Mouse (Mus musculus) embryonic facial prominence, embryonic 13.5 days (tissue): ENCODE results near the gene Specc1l. TPM values are rescaled to one million over a fixed set of nuclear protein-coding genes. Genes with fewer than 3 reads are reported as not detected.

Experiments
- ATAC-seq: fragments of 200-750 bp; cut with Nextera tagmentation; 2 replicates; pipeline ENCODE4 v1.8.0; 2017; ENCODE audit warnings: low read depth; ENCODE audit not compliant: insufficient number of reproducible peaks, insufficient read depth, low FRiP score, low TSS enrichment
- H3K27ac ChIP-seq: fragments of 300-500 bp; sonication (generic); 2 replicates; pipeline ENCODE4 v1.5.1; 2015; ENCODE audit warnings: moderate library complexity, mild to moderate bottlenecking, inconsistent platforms
- H3K27me3 ChIP-seq: fragments of 300-500 bp; sonication (generic); 2 replicates; pipeline ENCODE4 v1.6.1; 2015; ENCODE audit warnings: mild to moderate bottlenecking, inconsistent platforms
- H3K36me3 ChIP-seq: fragments of 300-500 bp; sonication (generic); 2 replicates; pipeline ENCODE4 v1.6.1; 2015; ENCODE audit warnings: mild to moderate bottlenecking, inconsistent platforms
- H3K4me1 ChIP-seq: fragments of 300-500 bp; sonication (generic); 2 replicates; pipeline ENCODE4 v1.6.1; 2015; ENCODE audit warnings: inconsistent platforms
- H3K4me2 ChIP-seq: fragments of 300-500 bp; sonication (generic); 2 replicates; pipeline ENCODE4 v1.6.1; 2015; ENCODE audit warnings: moderate library complexity, mild to moderate bottlenecking, inconsistent platforms
- H3K4me3 ChIP-seq: fragments of 300-500 bp; sonication (generic); 2 replicates; pipeline ENCODE4 v1.5.1; 2015; ENCODE audit warnings: mild to moderate bottlenecking, inconsistent platforms
- H3K9ac ChIP-seq: fragments of 300-500 bp; sonication (generic); 2 replicates; pipeline ENCODE4 v1.6.1; 2015; ENCODE audit warnings: mild to moderate bottlenecking, inconsistent platforms
- H3K9me3 ChIP-seq: fragments of 300-500 bp; sonication (generic); 2 replicates; pipeline ENCODE4 v1.6.1; 2016; ENCODE audit warnings: inconsistent platforms
- WGBS: fragments of 180-500 bp; shearing (Covaris S2); methylation state at CpG from one replicate; pipeline ENCODE4 v1.1.7; 2015; ENCODE audit warnings: mixed read lengths; 5-methylcytosine and 5-hydroxymethylcytosine counted together
- polyA plus RNA-seq: library from polyadenylated mRNA; unstranded; fragments of >200 nt; fragmentation: Nextera tagmentation; extraction: Ambion mirVana; gene quantifications from 2 replicates; pipeline ENCODE4 v1.2.1, GENCODE M21; 2015

Gene Specc1l
- polyA plus RNA-seq, 1 experiment from 2014 or later, result 37.3 TPM

GRCm38 (mm10) chr10:75227381-75227780, 15.5 kb downstream of the Specc1l start:
- Histone ChIP-seq H3K4me1 (peaks cover 18% of the 10 kb centered on the region), H3K4me2 (no peak overlapping the region), H3K27me3 (no peaks in the 10 kb centered on the region), H3K27ac (no peak overlapping the region), H3K4me3 (no peak overlapping the region), H3K9me3 (no peaks in the 10 kb centered on the region), H3K36me3 (peaks cover 24% of the 10 kb centered on the region), H3K9ac (no peak overlapping the region)
- 80% methylated on average over 3 of the region's 3 CpGs for WGBS
- ATAC-seq, result no peak

- no peak overlapping the region for H3K4me2 ChIP-seq
- no peak overlapping the region for H3K4me3 ChIP-seq
- H3K9me3 ChIP-seq, result no peaks in the 10 kb centered on the region
- H3K9ac ChIP-seq, result no peak overlapping the region
- H3K27ac ChIP-seq, result no peak overlapping the region
- H3K36me3 ChIP-seq, result peaks cover 35% of the 10 kb centered on the region
- H3K4me1 ChIP-seq, result peaks cover 7% of the 10 kb centered on the region; the same call in 1 of the 2 replicates
- 78% methylated on average over 4 of the region's 4 CpGs for WGBS
- no peaks in the 10 kb centered on the region for H3K27me3 ChIP-seq
- no peak for ATAC-seq
Measured at GRCm38 (mm10) chr10:75230572-75230971, 18.7 kb downstream of the Specc1l start.

GRCm38 (mm10) chr10:75231876-75232275, 20.0 kb downstream of the Specc1l start:
- Histone ChIP-seq H3K4me1 (peaks cover 7% of the 10 kb centered on the region; the same call in 1 of the 2 replicates), H3K36me3 (peaks cover 42% of the 10 kb centered on the region), H3K9me3 (no peaks in the 10 kb centered on the region), H3K4me3 (no peak overlapping the region), H3K27me3 (no peaks in the 10 kb centered on the region), H3K27ac (no peak overlapping the region), H3K9ac (no peak overlapping the region), H3K4me2 (no peak overlapping the region)
- no peak for ATAC-seq
- 79% methylated on average over 1 of the region's 1 CpGs for WGBS

GRCm38 (mm10) chr10:75232612-75233155, 20.8 kb downstream of the Specc1l start:
- WGBS, result 98% methylated on average over 4 of the region's 4 CpGs
- peaks cover 46% of the 10 kb centered on the region for H3K36me3 ChIP-seq

GRCm38 (mm10) chr10:75233489-75233888, 21.6 kb downstream of the Specc1l start:
- H3K9ac ChIP-seq, result no peak overlapping the region

More at GRCm38 (mm10) chr10:75232612-75233155, 20.8 kb downstream of the Specc1l start:
- H3K9ac ChIP-seq, result no peak overlapping the region
- peaks cover 7% of the 10 kb centered on the region; the same call in 1 of the 2 replicates for H3K4me1 ChIP-seq
- ATAC-seq, result no peak
- H3K4me3 ChIP-seq, result no peak overlapping the region
- no peak overlapping the region for H3K4me2 ChIP-seq
- H3K27ac ChIP-seq, result no peak overlapping the region
- no peaks in the 10 kb centered on the region for H3K27me3 ChIP-seq
- no peaks in the 10 kb centered on the region for H3K9me3 ChIP-seq

GRCm38 (mm10) chr10:75235726-75236125, 23.9 kb downstream of the Specc1l start:
- no peaks in the 10 kb centered on the region for H3K4me1 ChIP-seq
- no peaks in the 10 kb centered on the region for H3K27me3 ChIP-seq
- no peak overlapping the region for H3K27ac ChIP-seq
- H3K4me3 ChIP-seq, result no peak overlapping the region
- no peak overlapping the region for H3K4me2 ChIP-seq
- no peak overlapping the region for H3K9ac ChIP-seq
- ATAC-seq, result no peak
- H3K36me3 ChIP-seq, result peaks cover 46% of the 10 kb centered on the region
- 82% methylated on average over 2 of the region's 2 CpGs for WGBS
- no peaks in the 10 kb centered on the region for H3K9me3 ChIP-seq

More at GRCm38 (mm10) chr10:75233489-75233888, 21.6 kb downstream of the Specc1l start:
- H3K4me1 ChIP-seq, result peaks cover 7% of the 10 kb centered on the region; the same call in 1 of the 2 replicates
- ATAC-seq, result no peak
- no peak overlapping the region for H3K4me3 ChIP-seq
- H3K4me2 ChIP-seq, result no peak overlapping the region
- H3K27me3 ChIP-seq, result no peaks in the 10 kb centered on the region
- no peaks in the 10 kb centered on the region for H3K9me3 ChIP-seq
- no peak overlapping the region for H3K27ac ChIP-seq
- peaks cover 49% of the 10 kb centered on the region for H3K36me3 ChIP-seq
- 65% methylated on average over 2 of the region's 2 CpGs for whole genome bisulfite sequencing

- no peaks in the 10 kb centered on the region for H3K27me3 ChIP-seq
- H3K4me1 ChIP-seq, result no peaks in the 10 kb centered on the region
- H3K4me2 ChIP-seq, result no peak overlapping the region
- H3K9me3 ChIP-seq, result no peaks in the 10 kb centered on the region
- no peak overlapping the region for H3K4me3 ChIP-seq
- H3K9ac ChIP-seq, result no peak overlapping the region
- H3K36me3 ChIP-seq, result peaks cover 46% of the 10 kb centered on the region
- 92% methylated on average over 3 of the region's 3 CpGs for WGBS
- no peak overlapping the region for H3K27ac ChIP-seq
- ATAC-seq, result no peak
Measured at GRCm38 (mm10) chr10:75236156-75236555, 24.3 kb downstream of the Specc1l start.

GRCm38 (mm10) chr10:75237166-75237565, 25.3 kb downstream of the Specc1l start:
- no peak overlapping the region for H3K4me2 ChIP-seq
- 86% methylated on average over 2 of the region's 2 CpGs for WGBS
- H3K27ac ChIP-seq, result no peak overlapping the region
- no peaks in the 10 kb centered on the region for H3K4me1 ChIP-seq
- H3K9ac ChIP-seq, result no peak overlapping the region
- no peak for ATAC-seq
- no peaks in the 10 kb centered on the region for H3K27me3 ChIP-seq
- H3K9me3 ChIP-seq, result no peaks in the 10 kb centered on the region
- H3K4me3 ChIP-seq, result no peak overlapping the region
- peaks cover 48% of the 10 kb centered on the region for H3K36me3 ChIP-seq

- Histone ChIP-seq H3K9me3 (no peaks in the 10 kb centered on the region), H3K9ac (no peak overlapping the region), H3K27ac (no peak overlapping the region), H3K4me2 (no peak overlapping the region), H3K27me3 (no peaks in the 10 kb centered on the region), H3K36me3 (peaks cover 69% of the 10 kb centered on the region), H3K4me1 (no peaks in the 10 kb centered on the region), H3K4me3 (no peak overlapping the region)
- 83% methylated on average over 8 of the region's 8 CpGs for WGBS
- no peak for ATAC-seq
Measured at GRCm38 (mm10) chr10:75240583-75241250, 28.8 kb downstream of the Specc1l start.

- H3K4me2 ChIP-seq, result no peak overlapping the region
- H3K9me3 ChIP-seq, result no peaks in the 10 kb centered on the region
- no peak overlapping the region for H3K27ac ChIP-seq
- peaks cover 91% of the 10 kb centered on the region for H3K36me3 ChIP-seq
- ATAC-seq, result no peak
- no peaks in the 10 kb centered on the region for H3K27me3 ChIP-seq
- H3K9ac ChIP-seq, result no peak overlapping the region
- no peak overlapping the region for H3K4me3 ChIP-seq
- H3K4me1 ChIP-seq, result no peaks in the 10 kb centered on the region
- 89% methylated on average over 13 of the region's 13 CpGs for WGBS
Measured at GRCm38 (mm10) chr10:75245806-75246205, 33.9 kb downstream of the Specc1l start.

- H3K36me3 ChIP-seq, result peaks cover 88% of the 10 kb centered on the region
Measured at GRCm38 (mm10) chr10:75246331-75246730, 34.5 kb downstream of the Specc1l start.

GRCm38 (mm10) chr10:75251011-75251410, 39.1 kb downstream of the Specc1l start:
- Histone ChIP-seq H3K9me3 (no peaks in the 10 kb centered on the region), H3K27ac (no peak overlapping the region), H3K4me1 (no peaks in the 10 kb centered on the region), H3K27me3 (no peaks in the 10 kb centered on the region), H3K36me3 (peaks cover 57% of the 10 kb centered on the region), H3K4me2 (no peak overlapping the region), H3K4me3 (no peak overlapping the region), H3K9ac (no peak overlapping the region)
- WGBS, result 63% methylated on average over 2 of the region's 2 CpGs
- ATAC-seq, result no peak

More at GRCm38 (mm10) chr10:75246331-75246730, 34.5 kb downstream of the Specc1l start:
- WGBS, result 97% methylated on average over 10 of the region's 10 CpGs
- H3K4me1 ChIP-seq, result no peaks in the 10 kb centered on the region
- H3K27me3 ChIP-seq, result no peaks in the 10 kb centered on the region
- no peak overlapping the region for H3K4me3 ChIP-seq
- H3K9me3 ChIP-seq, result no peaks in the 10 kb centered on the region
- no peak overlapping the region for H3K27ac ChIP-seq
- no peak overlapping the region for H3K9ac ChIP-seq
- no peak overlapping the region for H3K4me2 ChIP-seq
- ATAC-seq, result no peak
